Mouse (Mus musculus) hindbrain, embryonic 14.5 days (tissue): ENCODE measurements around the gene Slc6a9. TPM values are rescaled to one million over a fixed set of nuclear protein-coding genes. Genes with fewer than 3 reads are reported as not detected.
A peak's percentile ranks its signal among the peaks of the same experiment; 100 is the strongest.

Source experiments
- ATAC-seq: fragments of 200-750 bp; cut with Nextera tagmentation; 2 replicates; pipeline ENCODE4 v1.8.0; 2017; ENCODE audit warnings: moderate number of reproducible peaks, mild to moderate bottlenecking, moderate TSS enrichment, moderate library complexity; ENCODE audit not compliant: low FRiP score
- DNase-seq: peaks from one replicate; pipeline ENCODE4 v3.0.0-alpha.2; 2015; ENCODE audit warnings: low spot score
- H3K27ac ChIP-seq: fragments of 300-500 bp; sonication (generic); 2 replicates; pipeline ENCODE4 v1.5.1; 2014; ENCODE audit warnings: mild to moderate bottlenecking, moderate library complexity
- H3K27me3 ChIP-seq: fragments of 300-500 bp; sonication (generic); 2 replicates; pipeline ENCODE4 v1.6.1; 2014; ENCODE audit warnings: mild to moderate bottlenecking, low read length, mixed read lengths; ENCODE audit not compliant: control insufficient read depth, insufficient read depth
- H3K36me3 ChIP-seq: fragments of 300-500 bp; sonication (generic); replicated peaks from 2 replicates; pipeline ENCODE4 v1.6.1; 2014; ENCODE audit not compliant: control insufficient read depth, insufficient read depth
- H3K4me1 ChIP-seq: fragments of 300-500 bp; sonication (generic); replicated peaks from 2 replicates; pipeline ENCODE4 v1.6.1; 2014; ENCODE audit warnings: antibody characterized with exemption, low read length, mixed read lengths; ENCODE audit not compliant: control insufficient read depth, insufficient read depth
- H3K4me2 ChIP-seq: fragments of 300-500 bp; sonication (generic); replicated peaks from 2 replicates; pipeline ENCODE4 v1.6.1; 2014; ENCODE audit warnings: mild to moderate bottlenecking, moderate library complexity
- H3K4me3 ChIP-seq: fragments of 300-500 bp; sonication (generic); replicated peaks from 2 replicates; pipeline ENCODE4 v1.5.1; 2014; ENCODE audit warnings: mild to moderate bottlenecking, low read length
- H3K9ac ChIP-seq: fragments of 300-500 bp; sonication (generic); 2 replicates; pipeline ENCODE4 v1.6.1; 2014
- H3K9me3 ChIP-seq: fragments of 300-500 bp; sonication (generic); 2 replicates; pipeline ENCODE4 v1.6.1; 2016; ENCODE audit warnings: low read length; ENCODE audit not compliant: control insufficient read depth
- WGBS: fragments of 180-500 bp; shearing (Covaris S2); extraction: QIAGEN DNeasy Blood & Tissue Kit; methylation state at CpG from one replicate; pipeline ENCODE4 v1.1.7; 2014; 5-methylcytosine and 5-hydroxymethylcytosine counted together
- polyA plus RNA-seq: library from polyadenylated mRNA; unstranded; fragments of >200 nt; fragmentation: Nextera tagmentation; extraction: Ambion mirVana; gene quantifications from 2 replicates; pipeline ENCODE4 v1.2.1, GENCODE M21; 2014

Gene Slc6a9
- polyA plus RNA-seq, 1 experiment from 2014 or later = 37.1 TPM

- Histone ChIP-seq H3K9ac (no peak overlapping the region), H3K4me2 (no peak overlapping the region), H3K9me3 (no peaks in the 10 kb centered on the region), H3K27ac (no peak overlapping the region), H3K36me3 (peaks cover 36% of the 10 kb centered on the region), H3K4me3 (no peak overlapping the region), H3K4me1 (peaks cover 18% of the 10 kb centered on the region), H3K27me3 (no peaks in the 10 kb centered on the region)
- ATAC-seq (no peak), DNase-seq (no peak)
- 94% methylated on average over 15 of the region's 15 CpGs for WGBS
Observed at GRCm38 (mm10) chr4:117889471-117889870, 55.2 kb downstream of the Slc6a9 start.

GRCm38 (mm10) chr4:117890031-117890430 is 55.7 kb downstream of the Slc6a9 start:
- peaks cover 36% of the 10 kb centered on the region for H3K36me3 ChIP-seq
- peaks cover 15% of the 10 kb centered on the region for H3K4me1 ChIP-seq
- no peaks in the 10 kb centered on the region for H3K27me3 ChIP-seq
- DNase-seq (no peak), ATAC-seq (no peak)
- 94% methylated on average over 14 of the region's 14 CpGs for WGBS
- no peak overlapping the region for H3K4me2 ChIP-seq
- no peak overlapping the region for H3K4me3 ChIP-seq
- no peak overlapping the region for H3K27ac ChIP-seq
- H3K9me3 ChIP-seq = no peaks in the 10 kb centered on the region
- H3K9ac ChIP-seq = no peak overlapping the region

- DNase-seq = no peak
- 56% methylated on average over 8 of the region's 8 CpGs for WGBS
- Histone ChIP-seq H3K9ac (no peak overlapping the region), H3K27ac (no peak overlapping the region), H3K36me3 (peaks cover 36% of the 10 kb centered on the region), H3K4me2 (peak overlapping the region; percentile 86), H3K9me3 (no peaks in the 10 kb centered on the region), H3K4me1 (peaks cover 15% of the 10 kb centered on the region), H3K4me3 (no peak overlapping the region; the same call in 1 of the 2 replicates), H3K27me3 (no peaks in the 10 kb centered on the region)
- no peak for ATAC-seq
Observed at GRCm38 (mm10) chr4:117890750-117891149, 56.4 kb downstream of the Slc6a9 start.

- Histone ChIP-seq H3K9me3 (no peaks in the 10 kb centered on the region), H3K27ac (no peak within 1 kb of the TSS), H3K4me1 (peaks cover 7% of the 10 kb centered on the region), H3K4me3 (peak within 1 kb of the TSS; percentile 64), H3K36me3 (peaks cover 41% of the 10 kb centered on the region), H3K9ac (peak within 1 kb of the TSS; percentile 60), H3K4me2 (peak within 1 kb of the TSS; percentile 86), H3K27me3 (no peaks in the 10 kb centered on the region)
- ATAC-seq (peak; percentile 85), DNase-seq (peak; percentile 93)
- under 1% methylated on average over 21 of the region's 21 CpGs for WGBS
Observed at GRCm38 (mm10) chr4:117891738-117892161, 57.4 kb downstream of the Slc6a9 start, which contains the start of gene Dph2. TSS of gene Dph2 (minus strand) at chr4:117892032.

- Histone ChIP-seq H3K4me2 (no peak overlapping the region), H3K27me3 (no peaks in the 10 kb centered on the region), H3K36me3 (peaks cover 57% of the 10 kb centered on the region), H3K9ac (no peak overlapping the region), H3K4me1 (peaks cover 7% of the 10 kb centered on the region), H3K4me3 (no peak overlapping the region), H3K9me3 (no peaks in the 10 kb centered on the region), H3K27ac (no peak overlapping the region)
- no peak for DNase-seq
- 24% methylated on average over 9 of the region's 9 CpGs for WGBS
- ATAC-seq = no peak
Observed at GRCm38 (mm10) chr4:117893376-117893775, 59.1 kb downstream of the Slc6a9 start.

- H3K36me3 ChIP-seq = peaks cover 62% of the 10 kb centered on the region
- no peak overlapping the region for H3K4me3 ChIP-seq
- no peaks in the 10 kb centered on the region for H3K9me3 ChIP-seq
- peaks cover 7% of the 10 kb centered on the region for H3K4me1 ChIP-seq
- ATAC-seq (no peak), DNase-seq (no peak)
- H3K9ac ChIP-seq = no peak overlapping the region
- H3K27me3 ChIP-seq = no peaks in the 10 kb centered on the region
- 90% methylated on average over 8 of the region's 8 CpGs for WGBS
- H3K27ac ChIP-seq = no peak overlapping the region
- no peak overlapping the region for H3K4me2 ChIP-seq
Observed at GRCm38 (mm10) chr4:117894601-117895000, 60.3 kb downstream of the Slc6a9 start.

GRCm38 (mm10) chr4:117895339-117895738 is 61.0 kb downstream of the Slc6a9 start:
- H3K27ac ChIP-seq = no peak overlapping the region
- WGBS = 85% methylated on average over 7 of the region's 7 CpGs
- H3K4me3 ChIP-seq = no peak overlapping the region
- H3K27me3 ChIP-seq = no peaks in the 10 kb centered on the region
- no peaks in the 10 kb centered on the region for H3K9me3 ChIP-seq
- DNase-seq (no peak), ATAC-seq (no peak)
- peaks cover 7% of the 10 kb centered on the region for H3K4me1 ChIP-seq
- no peak overlapping the region for H3K4me2 ChIP-seq
- no peak overlapping the region for H3K9ac ChIP-seq
- H3K36me3 ChIP-seq = peaks cover 69% of the 10 kb centered on the region

GRCm38 (mm10) chr4:117896031-117896430 is 61.7 kb downstream of the Slc6a9 start:
- H3K4me2 ChIP-seq = no peak overlapping the region
- H3K9me3 ChIP-seq = no peaks in the 10 kb centered on the region
- 94% methylated on average over 6 of the region's 6 CpGs for WGBS
- DNase-seq (no peak), ATAC-seq (no peak)
- no peaks in the 10 kb centered on the region for H3K27me3 ChIP-seq
- H3K36me3 ChIP-seq = peaks cover 76% of the 10 kb centered on the region
- no peak overlapping the region for H3K4me3 ChIP-seq
- peaks cover 5% of the 10 kb centered on the region for H3K4me1 ChIP-seq
- H3K9ac ChIP-seq = no peak overlapping the region
- H3K27ac ChIP-seq = no peak overlapping the region

GRCm38 (mm10) chr4:117898111-117898510 is 63.8 kb downstream of the Slc6a9 start:
- DNase-seq (no peak), ATAC-seq (no peak)
- H3K27ac ChIP-seq = no peak overlapping the region
- no peak overlapping the region for H3K9ac ChIP-seq
- no peaks in the 10 kb centered on the region for H3K27me3 ChIP-seq
- no peaks in the 10 kb centered on the region for H3K9me3 ChIP-seq
- peaks cover 97% of the 10 kb centered on the region for H3K36me3 ChIP-seq
- H3K4me1 ChIP-seq = no peaks in the 10 kb centered on the region
- 92% methylated on average over 3 of the region's 3 CpGs for WGBS
- H3K4me2 ChIP-seq = no peak overlapping the region
- H3K4me3 ChIP-seq = no peak overlapping the region

- no peak for DNase-seq
- no peaks in the 10 kb centered on the region for H3K27me3 ChIP-seq
- no peak overlapping the region for H3K4me2 ChIP-seq
- WGBS = 91% methylated on average over 10 of the region's 10 CpGs
- H3K27ac ChIP-seq = no peak overlapping the region
- H3K4me1 ChIP-seq = peaks cover 15% of the 10 kb centered on the region
- H3K36me3 ChIP-seq = peaks cover 76% of the 10 kb centered on the region
- ATAC-seq = no peak
- no peak overlapping the region for H3K9ac ChIP-seq
- no peak overlapping the region for H3K4me3 ChIP-seq
- no peaks in the 10 kb centered on the region for H3K9me3 ChIP-seq
Observed at GRCm38 (mm10) chr4:117904094-117904493, 69.8 kb downstream of the Slc6a9 start.
